Mouse (Mus musculus): ENCODE results near the gene Polh.

GRCm38 (mm10) chr17:46132862-46133261, 69.6 kb downstream of the Polh start:
- TF ChIP-seq CTCF (IDR thresholded peaks at IDR 0.05; ENCODE audit: borderline replicate concordance, extremely low read depth, insufficient read depth, insufficient read length): no peak
- TF ChIP-seq POLR2A (IDR thresholded peaks at IDR 0.05; ENCODE audit: borderline replicate concordance, extremely low read depth, insufficient read depth, insufficient read length, poor library complexity, severe bottlenecking): no peak
